Mouse (Mus musculus) embryo, embryonic 10 days (tissue): ENCODE results near the gene Zfp867.

Experiments
- DNase-seq: peaks from one replicate; pipeline ENCODE4 v3.0.0-alpha.2; 2015; ENCODE audit warnings: low spot score

Gene Zfp867

DNA sequence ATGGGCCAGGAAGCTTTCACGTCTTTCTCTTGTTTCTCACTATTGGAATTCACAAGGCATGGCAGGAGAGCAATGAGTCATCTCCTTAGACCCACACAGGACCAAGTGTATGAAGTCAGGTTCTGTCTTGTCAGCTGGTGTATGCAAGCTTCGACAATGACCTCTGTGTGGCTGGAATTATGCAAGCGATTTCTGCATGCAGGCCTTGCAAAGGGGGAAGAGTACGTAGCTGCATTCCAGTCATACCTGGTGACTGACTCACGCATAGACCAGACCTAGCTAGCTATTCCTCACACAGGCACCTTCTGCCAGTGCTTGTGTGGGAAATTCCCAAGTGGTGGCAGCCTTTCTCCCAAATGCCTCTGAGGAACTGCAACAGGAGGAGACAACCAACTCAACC is 13.3 kb downstream of the Zfp867 start:
- DNase-seq: peak; percentile 43

DNA sequence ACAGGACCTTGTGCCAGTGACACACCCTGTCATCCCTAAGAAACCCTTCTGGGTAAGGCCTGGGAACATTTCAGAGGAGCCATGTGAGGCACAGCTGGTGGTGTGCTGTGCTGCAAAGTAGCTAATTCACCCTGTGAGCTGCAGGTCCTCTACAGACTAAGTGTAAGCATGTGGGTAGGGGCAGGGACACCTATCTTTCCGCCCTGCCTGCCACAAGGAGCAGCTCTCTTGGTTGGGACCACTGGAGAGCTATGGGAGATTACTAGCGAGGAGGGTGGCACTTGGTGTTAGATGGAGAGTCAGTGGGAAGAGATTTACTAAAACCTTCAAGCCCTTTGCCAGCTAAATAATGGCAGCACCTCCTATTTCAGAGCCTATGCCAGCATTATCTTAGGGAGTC is 15.4 kb downstream of the Zfp867 start:
- no peak for DNase-seq

DNA sequence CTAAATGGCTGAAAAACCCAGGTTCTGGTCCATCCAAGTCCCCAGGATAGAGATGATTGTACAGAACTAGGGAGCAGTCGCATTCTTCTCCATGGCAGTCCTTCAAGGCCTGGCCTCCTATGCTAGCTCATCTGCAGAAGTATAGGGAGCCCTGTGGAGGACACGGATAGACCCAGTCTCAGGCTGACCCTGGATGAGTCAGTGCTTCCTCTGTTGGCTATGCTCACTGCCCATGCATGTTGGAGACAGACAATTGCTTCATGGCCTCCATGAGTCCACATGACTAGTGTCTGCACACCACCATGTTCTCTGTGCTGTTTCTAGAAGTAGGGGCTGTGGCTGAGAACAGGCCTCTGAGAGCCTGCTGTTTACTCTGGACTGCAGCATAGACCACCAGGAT is 15.9 kb downstream of the Zfp867 start:
- no peak for DNase-seq

DNA sequence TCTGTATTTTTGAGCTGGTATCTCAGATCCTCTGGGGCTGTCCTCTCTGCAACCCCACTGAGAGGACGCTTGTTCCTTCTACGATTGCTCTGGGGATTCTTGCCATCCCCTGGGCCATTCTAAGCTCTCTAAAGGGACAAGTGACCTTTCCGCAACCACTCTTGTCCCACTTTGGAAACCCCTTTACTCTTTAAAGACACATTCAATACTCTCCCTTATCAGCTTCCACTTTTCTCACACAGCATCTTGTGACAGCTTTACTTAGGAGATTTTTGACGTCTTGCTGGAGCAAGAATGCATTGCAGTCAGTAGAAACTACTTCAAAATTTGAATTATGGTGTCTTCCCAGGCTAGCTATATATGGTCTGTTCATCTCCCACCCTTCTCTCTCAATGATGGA is 21.2 kb downstream of the Zfp867 start, which contains the start of gene Snap47:
Snap47 (minus strand) TSS at position 101 of the 400 bp plus-strand sequence.
- DNase-seq: no peak

DNA sequence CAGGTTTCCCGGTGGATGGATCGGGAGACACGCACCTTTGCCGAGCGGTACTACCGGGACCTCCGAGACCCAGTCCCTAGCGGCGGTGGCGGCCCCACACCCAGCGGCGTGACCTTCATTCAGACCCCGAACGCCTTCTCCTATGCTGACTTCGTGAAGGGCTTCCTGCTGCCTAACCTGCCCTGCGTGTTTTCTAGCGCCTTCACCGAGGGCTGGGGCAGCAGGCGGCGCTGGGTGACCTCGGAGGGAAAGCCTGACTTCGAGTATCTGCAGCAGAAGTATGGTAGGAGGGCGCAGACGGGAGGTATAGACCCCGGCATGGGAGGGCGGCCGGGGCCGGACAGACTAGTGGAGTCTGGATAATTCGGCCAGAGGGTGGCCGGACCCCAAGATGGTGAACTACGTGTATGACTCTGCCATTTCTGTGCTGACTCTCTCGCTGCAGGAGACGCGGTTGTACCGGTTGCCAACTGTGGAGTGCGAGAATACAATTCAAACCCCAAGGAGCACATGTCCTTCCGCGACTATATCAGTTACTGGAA is 22.0 kb downstream of the Zfp867 start:
- peak; percentile 47 for DNase-seq

DNA sequence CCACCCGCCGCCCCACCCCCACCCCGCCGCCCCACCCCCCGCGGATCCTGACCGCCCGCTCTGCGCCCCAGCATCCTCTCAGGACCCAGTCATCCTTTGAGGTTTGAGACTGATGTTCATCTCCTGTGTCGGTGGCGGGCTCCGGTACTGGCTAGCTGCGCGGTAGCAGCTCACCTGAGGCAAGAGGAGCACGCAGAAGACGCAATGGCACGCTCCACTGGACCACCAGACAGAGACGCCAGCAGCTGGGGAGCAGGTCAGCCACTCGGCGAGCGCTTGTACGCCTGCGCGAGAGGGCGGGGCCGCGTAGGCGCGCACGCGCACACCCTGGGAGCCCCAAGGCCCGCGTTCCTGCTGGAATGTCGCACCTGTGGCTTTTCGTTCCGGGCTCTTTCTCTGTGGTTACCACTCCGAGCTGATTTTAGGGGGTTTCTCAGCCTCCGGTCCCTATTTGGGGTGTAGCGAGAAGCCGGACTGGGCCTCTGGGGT is 22.5 kb downstream of the Zfp867 start, which contains the start of gene Jmjd4:
Jmjd4 (plus strand) TSS at position 305 of the 489 bp plus-strand sequence.
- DNase-seq: peak; percentile 91

DNA sequence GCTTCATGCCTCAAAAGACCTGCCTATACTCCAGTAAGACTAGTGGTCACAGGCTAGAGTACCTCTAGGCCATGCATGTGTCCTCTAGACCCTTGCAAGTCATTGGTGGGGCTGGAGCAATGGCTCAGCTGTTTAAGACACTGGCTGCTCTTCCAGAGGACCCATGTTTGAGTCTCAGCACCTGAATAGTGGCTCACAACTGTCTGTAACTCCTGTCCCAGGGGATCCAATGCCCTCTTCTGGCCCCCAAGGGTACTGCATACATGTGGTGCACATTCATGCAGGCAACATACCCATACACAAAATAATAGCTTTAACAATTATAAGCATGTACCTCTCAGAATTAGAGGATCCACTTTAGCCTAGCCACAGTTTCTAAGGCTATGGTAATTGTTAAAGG is 29.2 kb downstream of the Zfp867 start:
- no peak for DNase-seq

DNA sequence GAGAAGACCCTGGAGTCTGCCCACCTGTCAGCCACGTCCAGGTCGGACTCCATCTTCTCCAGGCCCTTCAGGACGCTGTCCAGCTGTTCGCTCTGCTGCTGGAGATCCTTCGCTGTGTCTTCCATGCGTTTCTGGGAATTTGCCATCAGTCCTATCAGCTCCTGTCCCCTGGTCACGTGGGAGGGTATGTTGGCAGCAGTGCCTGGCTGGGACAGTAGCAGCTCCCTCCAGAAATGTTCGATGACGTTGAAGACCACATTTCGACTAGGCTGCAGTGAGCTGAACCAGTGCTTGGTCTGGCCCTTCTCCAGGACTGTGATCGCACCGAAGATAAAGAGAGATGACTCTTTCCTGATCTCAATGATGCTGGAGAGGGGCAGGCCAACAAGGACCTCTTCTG is 34.3 kb downstream of the Zfp867 start:
- DNase-seq: no peak

DNA sequence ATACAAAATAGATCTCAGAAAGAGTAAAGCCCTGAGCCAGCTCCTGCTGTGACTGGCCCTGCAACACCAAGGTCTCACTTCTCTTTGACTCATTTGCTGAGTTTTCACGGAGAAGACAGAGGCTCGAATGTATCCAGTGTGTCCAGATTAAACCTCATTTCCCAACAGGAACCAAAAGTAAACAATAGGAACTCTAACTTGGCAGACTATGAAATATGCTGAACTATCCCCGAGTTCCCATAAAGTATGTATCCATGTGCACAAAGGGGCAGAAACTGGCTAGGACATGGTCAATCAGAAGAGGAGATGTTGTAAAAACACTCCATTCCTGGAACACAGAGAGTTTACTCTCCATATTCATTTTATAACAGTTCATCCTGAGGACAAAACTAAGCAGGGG is 40.0 kb downstream of the Zfp867 start:
- no peak for DNase-seq

DNA sequence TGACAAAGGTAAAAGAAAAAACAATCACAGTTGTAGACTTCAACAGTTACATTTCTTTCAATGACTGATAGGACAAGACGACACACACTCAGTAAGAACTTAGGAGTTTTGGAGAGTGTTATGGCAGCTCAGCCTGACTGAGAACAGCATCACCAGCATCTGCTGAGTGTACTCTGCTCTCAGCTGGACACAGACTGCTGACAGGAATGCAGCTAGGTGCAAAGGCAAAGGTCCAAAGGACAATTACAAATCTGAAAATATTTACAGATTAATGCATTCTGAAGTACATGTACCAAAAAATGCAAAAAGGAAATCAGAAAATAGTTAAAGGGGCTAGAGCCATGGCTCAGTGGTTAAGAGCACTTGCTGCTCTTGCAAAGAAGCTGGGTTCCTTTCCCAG is 42.3 kb downstream of the Zfp867 start:
- no peak for DNase-seq

DNA sequence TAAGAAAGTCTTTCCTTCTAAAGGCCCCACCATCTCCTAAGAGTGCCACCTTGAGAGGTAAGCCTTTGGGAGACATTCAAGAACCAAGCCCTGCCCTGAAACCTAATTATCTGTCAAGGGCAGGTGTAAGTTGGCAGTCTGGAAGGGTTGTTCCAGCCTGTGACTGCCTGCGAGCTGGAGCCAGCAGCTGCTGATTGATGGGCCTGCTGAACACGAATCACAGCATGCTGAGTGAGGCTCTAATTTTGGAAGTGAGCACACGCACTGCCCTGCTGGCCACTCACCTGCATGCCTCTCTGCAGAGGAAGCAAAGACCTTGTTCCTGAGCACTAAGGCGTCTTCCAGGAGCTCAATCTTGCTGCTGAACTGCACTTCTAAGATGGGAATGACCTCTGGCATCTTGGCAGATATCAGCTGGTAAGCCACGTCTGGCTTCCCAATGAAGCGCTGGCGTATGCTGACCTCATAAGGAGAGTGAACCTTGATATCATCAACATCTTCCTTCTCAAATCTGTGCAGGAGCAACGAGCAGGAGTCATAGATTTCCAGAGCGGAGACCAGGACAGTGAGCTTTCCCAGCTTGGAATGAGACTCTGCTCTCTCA is 44.1 kb downstream of the Zfp867 start:
- DNase-seq: no peak

DNA sequence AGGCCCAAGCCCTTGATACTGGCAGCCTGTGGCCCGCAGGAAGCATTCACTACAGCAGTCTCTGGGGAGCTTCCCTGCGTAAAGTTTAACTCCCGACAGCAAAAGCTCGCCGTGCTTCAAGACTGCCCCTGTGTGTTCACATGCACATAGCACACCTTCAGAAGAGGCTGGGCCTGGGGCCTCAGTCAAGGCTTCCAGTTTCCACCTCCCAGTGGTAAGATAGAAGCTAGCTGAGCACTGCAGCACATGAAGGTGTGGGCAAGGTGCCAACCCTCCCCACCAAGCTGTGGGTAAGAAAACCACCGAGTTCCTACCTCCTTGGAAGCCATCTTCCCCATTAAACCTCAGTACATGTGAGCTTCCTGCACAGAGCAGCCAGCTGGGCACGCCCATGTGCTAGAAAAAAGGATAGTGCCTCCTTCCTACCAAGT is 46.6 kb downstream of the Zfp867 start:
- DNase-seq: peak; percentile 11

DNA sequence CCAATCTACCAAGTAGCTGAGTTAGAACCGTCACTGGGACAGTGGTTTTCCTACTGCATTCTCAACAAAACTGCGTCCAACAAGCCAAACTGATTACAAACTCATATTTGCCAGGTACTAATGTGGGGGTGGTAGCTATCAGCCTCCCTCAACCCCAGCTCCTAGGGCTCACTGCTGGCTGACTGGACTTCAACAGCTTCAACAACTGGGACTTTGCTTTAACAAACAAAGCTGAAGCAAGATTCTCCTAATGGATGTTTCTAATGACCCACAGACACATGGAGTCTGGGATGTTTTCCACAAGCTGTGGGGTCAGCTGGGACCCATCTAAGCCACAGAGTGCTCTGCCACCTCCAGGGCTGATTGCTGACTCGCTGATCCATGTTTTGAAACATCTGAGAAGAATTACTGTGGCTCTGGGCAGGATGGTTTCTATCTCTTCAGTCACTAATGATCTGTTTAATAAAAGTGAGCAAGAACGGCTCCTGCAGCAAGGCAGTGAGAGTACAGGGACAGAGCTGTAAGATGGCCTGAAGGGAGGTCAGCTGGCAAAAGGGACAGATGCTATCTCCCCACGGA is 49.2 kb downstream of the Zfp867 start:
- DNase-seq: no peak

DNA sequence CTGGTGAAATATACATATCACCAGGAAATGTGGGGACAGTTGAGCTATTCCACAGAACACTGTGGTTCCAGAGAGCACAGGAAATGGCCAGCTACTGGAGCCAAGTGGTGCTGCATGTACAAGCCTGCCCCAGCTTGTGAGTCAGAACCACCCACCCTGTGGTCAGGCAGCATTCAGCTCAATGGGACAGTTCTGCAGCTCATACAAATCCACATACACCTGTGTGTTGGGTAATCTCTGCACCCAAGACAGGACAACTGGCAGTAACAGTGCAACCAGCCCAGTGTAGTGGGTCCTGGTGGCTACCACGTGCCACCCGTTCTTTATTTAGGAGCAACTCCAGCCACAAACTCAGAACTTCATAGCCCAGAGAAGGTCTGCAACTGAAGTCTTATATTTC is 50.3 kb downstream of the Zfp867 start:
- DNase-seq: no peak

DNA sequence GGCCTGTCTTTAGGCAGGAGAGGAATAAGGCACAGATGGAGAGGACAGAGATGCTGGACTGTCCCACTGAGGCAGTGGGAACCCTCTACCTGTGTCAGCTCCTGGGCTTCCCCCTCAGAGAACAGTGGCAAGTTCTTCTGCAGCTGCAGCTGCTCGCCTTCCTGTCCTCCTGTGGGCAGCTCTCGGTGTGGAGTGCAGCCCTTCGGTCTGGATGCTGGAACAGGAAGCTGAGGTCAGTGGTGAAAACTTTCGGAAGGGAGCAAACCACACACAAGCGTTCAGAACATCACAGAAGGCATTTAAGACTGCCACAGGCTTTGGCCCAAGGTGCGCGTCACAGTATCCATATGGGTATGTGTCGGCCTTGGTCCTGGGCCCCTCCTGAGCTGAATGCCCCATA is 50.8 kb downstream of the Zfp867 start:
- no peak for DNase-seq

DNA sequence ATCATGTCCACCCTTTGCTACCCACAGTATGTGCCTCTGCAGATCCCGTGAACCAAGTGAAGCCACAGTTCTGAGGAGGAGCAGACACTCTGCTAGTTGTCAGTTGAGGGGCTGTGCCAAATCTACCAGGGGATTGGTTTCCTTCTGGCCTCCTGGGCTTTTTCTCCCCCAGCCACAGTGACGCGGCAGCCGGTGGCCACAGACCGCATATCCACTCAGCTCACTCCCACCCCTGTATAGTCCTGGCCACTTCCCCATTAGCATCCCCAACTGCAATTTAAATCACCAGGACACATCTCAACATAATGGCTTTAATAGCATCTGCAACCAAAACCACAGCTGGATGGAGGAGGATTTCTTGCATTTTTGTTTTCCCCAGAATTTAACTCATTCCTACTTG is 53.6 kb downstream of the Zfp867 start:
- no peak for DNase-seq

DNA sequence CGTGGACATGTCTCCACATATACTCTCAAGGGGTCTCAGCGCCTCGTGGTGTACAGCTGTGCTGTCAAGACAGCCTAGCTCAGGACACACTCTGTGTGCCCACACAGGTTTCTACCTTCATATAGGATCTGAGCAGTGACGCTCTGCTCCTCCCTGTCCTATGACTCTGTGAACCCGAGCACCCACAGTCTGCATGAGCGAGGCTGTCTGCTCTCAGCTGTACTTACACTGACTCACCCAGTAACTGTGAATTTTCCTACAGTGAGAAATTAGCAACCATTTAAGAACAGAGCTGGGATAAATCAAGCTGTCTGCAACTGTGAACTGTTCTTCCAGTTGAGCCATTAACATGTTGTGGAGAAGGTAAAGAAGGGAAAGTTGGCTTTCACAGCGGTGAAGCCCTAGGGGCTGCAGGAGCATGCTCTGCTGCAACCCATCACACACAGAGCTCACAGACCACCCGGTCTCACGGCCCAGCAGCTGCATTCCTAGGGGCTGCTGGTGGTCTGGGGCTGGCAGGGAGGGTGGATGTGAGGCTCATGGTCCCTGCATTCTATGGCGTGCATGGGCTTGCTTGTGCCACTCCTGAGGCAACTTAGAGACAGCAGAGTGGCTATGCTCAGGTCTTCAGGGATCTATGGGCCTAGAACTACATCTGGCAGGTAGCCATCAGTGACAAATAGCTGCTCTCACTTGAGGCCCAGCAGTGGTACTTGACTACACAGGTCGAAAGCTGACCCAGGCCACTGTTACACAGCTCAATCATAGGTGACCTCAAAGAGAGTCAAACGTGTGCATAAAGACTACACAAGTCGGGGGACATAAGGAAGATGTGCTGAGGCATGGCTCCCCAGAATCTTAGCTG is 59.0 kb downstream of the Zfp867 start:
- DNase-seq: peak; percentile 18

DNA sequence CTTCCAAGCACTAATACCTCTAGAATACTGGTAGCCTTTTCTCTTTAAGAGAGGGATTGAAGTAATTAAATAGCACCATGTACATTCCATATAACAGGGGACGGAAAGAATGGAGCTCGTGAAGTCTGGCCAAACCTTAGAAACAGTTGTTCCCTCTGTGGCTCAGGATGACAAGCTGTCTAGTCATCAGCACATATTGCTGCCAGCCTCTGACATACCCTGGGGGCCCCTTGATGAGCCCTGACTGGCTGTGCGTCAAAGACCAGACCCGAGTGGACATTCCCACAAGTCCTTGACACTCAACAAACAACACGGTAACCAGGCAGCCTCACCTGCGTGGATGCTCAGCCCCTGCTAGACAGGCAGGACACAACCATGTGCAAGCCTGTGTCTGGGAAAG is 60.2 kb downstream of the Zfp867 start:
- no peak for DNase-seq
